Mouse (Mus musculus) embryonic facial prominence, embryonic 10.5 days (tissue): ENCODE data around the gene Zim1. TPM values are rescaled to one million over a fixed set of nuclear protein-coding genes. Genes with fewer than 3 reads are reported as not detected.

Experiments
- DNase-seq: peaks from one replicate; pipeline ENCODE4 v3.0.0-alpha.2; 2017; ENCODE audit warnings: low spot score
- H3K27ac ChIP-seq: fragments of 300-500 bp; sonication (generic); replicated peaks from 2 replicates; pipeline ENCODE4 v1.5.1; 2016; ENCODE audit warnings: mild to moderate bottlenecking
- H3K27me3 ChIP-seq: fragments of 300-500 bp; sonication (generic); replicated peaks from 2 replicates; pipeline ENCODE4 v1.6.1; 2016; ENCODE audit warnings: low read depth, mild to moderate bottlenecking; ENCODE audit not compliant: poor library complexity, severe bottlenecking
- H3K36me3 ChIP-seq: fragments of 300-500 bp; sonication (generic); replicated peaks from 2 replicates; pipeline ENCODE4 v1.6.1; 2016; ENCODE audit warnings: mild to moderate bottlenecking, moderate library complexity
- H3K4me1 ChIP-seq: fragments of 300-500 bp; sonication (generic); 2 replicates; pipeline ENCODE4 v1.6.1; 2016
- H3K4me3 ChIP-seq: fragments of 300-500 bp; sonication (generic); 2 replicates; pipeline ENCODE4 v1.5.1; 2016; ENCODE audit warnings: mild to moderate bottlenecking, moderate library complexity
- H3K9me3 ChIP-seq: fragments of 300-500 bp; sonication (generic); 2 replicates; pipeline ENCODE4 v1.6.1; 2016; ENCODE audit warnings: mild to moderate bottlenecking
- WGBS: fragments of 180-500 bp; shearing (Covaris S2); methylation state at CpG from one replicate; pipeline ENCODE4 v1.1.7; 2016; 5-methylcytosine and 5-hydroxymethylcytosine counted together
- polyA plus RNA-seq: library from polyadenylated mRNA; unstranded; fragments of >200 nt; fragmentation: Nextera tagmentation; extraction: Ambion mirVana; gene quantifications from 2 replicates; pipeline ENCODE4 v1.2.1, GENCODE M21; 2016

Zim1 gene
- polyA plus RNA-seq, 1 experiment from 2014 or later = 1.7 TPM

- Histone ChIP-seq H3K27ac (no peak overlapping the region), H3K4me3 (no peak overlapping the region), H3K9me3 (peaks cover 38% of the 10 kb centered on the region), H3K27me3 (no peaks in the 10 kb centered on the region), H3K4me1 (no peaks in the 10 kb centered on the region), H3K36me3 (no peaks in the 10 kb centered on the region)
- no peak for DNase-seq
- 88% methylated on average over 4 of the region's 4 CpGs for WGBS
Measured at GRCm38 (mm10) chr7:6636741-6637140, 59.5 kb downstream of the Zim1 start.

DNA sequence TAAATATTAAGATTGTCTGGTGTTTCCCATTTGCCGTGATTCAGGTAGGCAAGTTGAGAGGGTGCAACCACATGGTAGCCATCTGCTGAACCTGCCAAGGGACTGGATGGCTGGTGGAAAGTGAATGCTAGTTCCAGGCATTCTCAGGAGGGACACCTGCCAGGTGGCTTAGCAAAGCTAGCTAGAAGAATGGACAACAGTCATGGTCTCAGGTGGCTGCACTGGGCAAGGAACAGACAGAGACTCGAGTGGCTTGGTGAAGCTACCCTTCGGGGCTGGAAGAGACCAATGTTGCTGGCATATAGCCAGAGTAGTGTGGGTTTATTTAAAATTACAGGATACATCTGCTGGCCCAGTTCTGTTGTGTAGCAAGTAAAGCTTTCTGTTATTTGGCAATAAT is 60.4 kb downstream of the Zim1 start:
- H3K36me3 ChIP-seq = no peaks in the 10 kb centered on the region
- no peaks in the 10 kb centered on the region for H3K27me3 ChIP-seq
- WGBS = 83% methylated on average over 3 of the region's 3 CpGs
- H3K9me3 ChIP-seq = peaks cover 39% of the 10 kb centered on the region
- no peak for DNase-seq
- no peaks in the 10 kb centered on the region for H3K4me1 ChIP-seq
- H3K4me3 ChIP-seq = no peak overlapping the region
- no peak overlapping the region for H3K27ac ChIP-seq

Other genes with a start within 250 kb of the Zim1 start
- gene Olfr1336, start 240.3 kb downstream of the Zim1 start, polyA plus RNA-seq = not detected in 2 replicates
- gene Olfr1346, start 229.3 kb downstream of the Zim1 start, polyA plus RNA-seq = not detected in 2 replicates
- not detected in 2 replicates for gene Olfr5, start 209.5 kb downstream of the Zim1 start, polyA plus RNA-seq
- gene Olfr1347, start 196.7 kb downstream of the Zim1 start, polyA plus RNA-seq = not detected in 2 replicates
- gene Olfr1348, start 187.7 kb downstream of the Zim1 start, polyA plus RNA-seq = not detected in 2 replicates
- gene Olfr1349, start 173.5 kb downstream of the Zim1 start, polyA plus RNA-seq = not detected in 2 replicates
- not detected in 2 replicates for gene Olfr1350, start 131.6 kb downstream of the Zim1 start, polyA plus RNA-seq
- 218 and 249 TPM in 2 replicates for gene Peg3, start 34.0 kb upstream of the Zim1 start, polyA plus RNA-seq
- 15.9 and 17.6 TPM in 2 replicates for gene Usp29, start 34.1 kb upstream of the Zim1 start, polyA plus RNA-seq